Mouse (Mus musculus): Measurements from ENCODE around the gene Pdrg1. TPM values are rescaled to one million over a fixed set of nuclear protein-coding genes. Genes with fewer than 3 reads are reported as not detected.

The Pdrg1 gene
- polyA plus RNA-seq, 1 experiment, result 29.8 TPM

- WGBS, result 10% methylated on average over 30 of the region's 30 CpGs
Observed at GRCm38 (mm10) chr2:153052700-153053351, 37.6 kb upstream of the Pdrg1 start.

GRCm38 (mm10) chr2:153051537-153051936, 36.3 kb upstream of the Pdrg1 start:
- H3K4me3 ChIP-seq (replicated peaks; ENCODE audit: control insufficient read depth, low read depth, low read length), result no peak overlapping the region
- no peak for TF ChIP-seq POLR2A (IDR thresholded peaks at IDR 0.05; ENCODE audit: borderline replicate concordance, control insufficient read depth, low read depth, low read length)
- no peak for TF ChIP-seq CTCF (IDR thresholded peaks at IDR 0.05; ENCODE audit: control insufficient read depth, insufficient read depth, low read length)
- H3K27ac ChIP-seq (ENCODE audit: control insufficient read depth, insufficient read depth, low read depth, low read length, poor library complexity), result no peak overlapping the region
- peaks cover 1% of the 10 kb centered on the region; the same call in 1 of the 2 replicates for H3K4me1 ChIP-seq (ENCODE audit: control insufficient read depth, insufficient read depth, low read length)
- WGBS, result 19% methylated on average over 9 of the region's 9 CpGs

More at GRCm38 (mm10) chr2:153052700-153053351, 37.6 kb upstream of the Pdrg1 start:
- no peak overlapping the region for H3K4me3 ChIP-seq (replicated peaks; ENCODE audit: control insufficient read depth, low read depth, low read length)
- peaks cover 1% of the 10 kb centered on the region; the same call in 1 of the 2 replicates for H3K4me1 ChIP-seq (ENCODE audit: control insufficient read depth, insufficient read depth, low read length)
- TF ChIP-seq POLR2A (IDR thresholded peaks at IDR 0.05; ENCODE audit: borderline replicate concordance, control insufficient read depth, low read depth, low read length), result no peak; the same call in 1 of the 2 replicates
- no peak for TF ChIP-seq CTCF (IDR thresholded peaks at IDR 0.05; ENCODE audit: control insufficient read depth, insufficient read depth, low read length)
- H3K27ac ChIP-seq (ENCODE audit: control insufficient read depth, insufficient read depth, low read depth, low read length, poor library complexity), result no peak overlapping the region

DNA sequence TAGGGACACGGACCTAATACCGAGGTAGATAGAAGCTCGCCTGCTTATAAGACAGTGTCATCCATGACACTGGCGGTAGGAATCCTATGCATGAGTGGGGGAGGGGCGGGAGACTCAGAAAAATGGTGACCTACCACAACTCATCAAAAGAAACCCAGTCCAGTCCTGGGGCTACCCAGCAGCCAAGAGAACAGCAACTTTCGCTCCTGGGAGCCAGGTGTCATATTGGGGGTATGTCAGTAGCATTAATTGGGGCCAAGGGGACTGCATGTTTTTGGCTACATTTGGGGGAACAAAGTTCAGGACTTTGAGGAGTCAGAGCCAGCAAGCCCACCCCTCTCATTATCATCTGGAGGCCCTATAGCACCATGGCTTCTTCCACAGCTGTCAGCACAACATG, 35.9 kb upstream of the Pdrg1 start:
- WGBS, result 85% methylated on average over 6 of the region's 6 CpGs
- Histone ChIP-seq H3K4me3 (replicated peaks; ENCODE audit: control insufficient read depth, low read depth, low read length) (no peak overlapping the region), H3K4me1 (ENCODE audit: control insufficient read depth, insufficient read depth, low read length) (peaks cover 1% of the 10 kb centered on the region; the same call in 1 of the 2 replicates), H3K27ac (ENCODE audit: control insufficient read depth, insufficient read depth, low read depth, low read length, poor library complexity) (no peak overlapping the region)
- TF ChIP-seq POLR2A (IDR thresholded peaks at IDR 0.05; ENCODE audit: borderline replicate concordance, control insufficient read depth, low read depth, low read length) (no peak), CTCF (IDR thresholded peaks at IDR 0.05; ENCODE audit: control insufficient read depth, insufficient read depth, low read length) (no peak)

DNA sequence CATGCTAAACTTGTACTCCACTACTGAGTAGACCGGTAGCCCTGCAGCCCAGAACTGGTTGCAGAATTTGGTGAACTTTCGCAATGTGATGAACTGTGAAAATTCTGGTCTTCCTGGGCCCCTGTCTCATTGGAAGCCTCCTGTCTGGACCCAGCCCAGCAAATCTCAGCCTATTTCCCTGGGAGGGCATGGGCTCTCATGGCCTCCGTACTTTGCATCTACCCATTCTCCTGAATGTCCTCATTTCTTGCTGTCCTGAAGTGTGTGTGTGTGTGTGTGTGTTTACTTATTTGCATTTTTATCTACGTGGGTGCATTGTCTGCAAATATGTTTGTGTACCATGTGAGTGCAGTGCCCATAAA, 34.8 kb upstream of the Pdrg1 start:
- TF ChIP-seq POLR2A (IDR thresholded peaks at IDR 0.05; ENCODE audit: borderline replicate concordance, control insufficient read depth, low read depth, low read length), result no peak
- no peak for TF ChIP-seq CTCF (IDR thresholded peaks at IDR 0.05; ENCODE audit: control insufficient read depth, insufficient read depth, low read length)
- WGBS, result 52% methylated on average over 4 of the region's 4 CpGs
- Histone ChIP-seq H3K4me1 (ENCODE audit: control insufficient read depth, insufficient read depth, low read length) (peaks cover 1% of the 10 kb centered on the region; the same call in 1 of the 2 replicates), H3K27ac (ENCODE audit: control insufficient read depth, insufficient read depth, low read depth, low read length, poor library complexity) (no peak overlapping the region), H3K4me3 (replicated peaks; ENCODE audit: control insufficient read depth, low read depth, low read length) (no peak overlapping the region)

GRCm38 (mm10) chr2:153049288-153049996, 34.2 kb upstream of the Pdrg1 start:
- no peak overlapping the region for H3K4me3 ChIP-seq (replicated peaks; ENCODE audit: control insufficient read depth, low read depth, low read length)
- WGBS, result 17% methylated on average over 9 of the region's 9 CpGs
- TF ChIP-seq POLR2A (IDR thresholded peaks at IDR 0.05; ENCODE audit: borderline replicate concordance, control insufficient read depth, low read depth, low read length) (no peak), CTCF (IDR thresholded peaks at IDR 0.05; ENCODE audit: control insufficient read depth, insufficient read depth, low read length) (no peak)
- no peak overlapping the region for H3K27ac ChIP-seq (ENCODE audit: control insufficient read depth, insufficient read depth, low read depth, low read length, poor library complexity)
- H3K4me1 ChIP-seq (ENCODE audit: control insufficient read depth, insufficient read depth, low read length), result peaks cover 1% of the 10 kb centered on the region; the same call in 1 of the 2 replicates

- H3K4me1 ChIP-seq (ENCODE audit: control insufficient read depth, insufficient read depth, low read length), result peaks cover 1% of the 10 kb centered on the region; the same call in 1 of the 2 replicates
- TF ChIP-seq POLR2A (IDR thresholded peaks at IDR 0.05; ENCODE audit: borderline replicate concordance, control insufficient read depth, low read depth, low read length), result no peak
- peak; percentile 81 for TF ChIP-seq CTCF (IDR thresholded peaks at IDR 0.05; ENCODE audit: control insufficient read depth, insufficient read depth, low read length)
- WGBS, result 51% methylated on average over 17 of the region's 17 CpGs
- H3K27ac ChIP-seq (ENCODE audit: control insufficient read depth, insufficient read depth, low read depth, low read length, poor library complexity), result no peak overlapping the region
- H3K4me3 ChIP-seq (replicated peaks; ENCODE audit: control insufficient read depth, low read depth, low read length), result no peak overlapping the region
Observed at GRCm38 (mm10) chr2:153047828-153048465, 32.7 kb upstream of the Pdrg1 start.

DNA sequence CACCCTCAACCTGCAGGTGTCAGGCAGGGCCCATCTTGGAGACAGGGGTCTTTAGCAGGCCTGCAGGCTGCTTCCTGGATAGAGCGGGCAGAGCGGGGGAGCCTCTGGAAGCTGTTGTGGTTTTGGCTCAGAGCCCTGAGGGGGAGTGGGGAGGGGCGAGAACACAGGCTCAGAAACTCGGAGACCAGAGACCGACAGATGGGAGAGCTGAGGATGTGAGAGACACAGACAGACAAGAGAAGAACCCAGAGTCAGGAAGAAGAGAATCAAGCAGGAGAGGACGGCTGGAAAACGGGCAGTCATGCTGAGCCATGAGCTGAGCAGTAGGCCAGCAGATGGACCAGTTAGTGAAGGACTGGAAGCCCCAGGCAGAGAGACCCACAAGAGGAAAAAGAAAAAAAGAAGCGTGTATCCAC, 30.7 kb upstream of the Pdrg1 start:
- no peak for TF ChIP-seq CTCF (IDR thresholded peaks at IDR 0.05; ENCODE audit: control insufficient read depth, insufficient read depth, low read length)
- TF ChIP-seq POLR2A (IDR thresholded peaks at IDR 0.05; ENCODE audit: borderline replicate concordance, control insufficient read depth, low read depth, low read length), result no peak
- Histone ChIP-seq H3K4me1 (ENCODE audit: control insufficient read depth, insufficient read depth, low read length) (no peaks in the 10 kb centered on the region; the same call in 1 of the 2 replicates), H3K27ac (ENCODE audit: control insufficient read depth, insufficient read depth, low read depth, low read length, poor library complexity) (no peak overlapping the region), H3K4me3 (replicated peaks; ENCODE audit: control insufficient read depth, low read depth, low read length) (no peak overlapping the region)
- 7% methylated on average over 8 of the region's 8 CpGs for WGBS

DNA sequence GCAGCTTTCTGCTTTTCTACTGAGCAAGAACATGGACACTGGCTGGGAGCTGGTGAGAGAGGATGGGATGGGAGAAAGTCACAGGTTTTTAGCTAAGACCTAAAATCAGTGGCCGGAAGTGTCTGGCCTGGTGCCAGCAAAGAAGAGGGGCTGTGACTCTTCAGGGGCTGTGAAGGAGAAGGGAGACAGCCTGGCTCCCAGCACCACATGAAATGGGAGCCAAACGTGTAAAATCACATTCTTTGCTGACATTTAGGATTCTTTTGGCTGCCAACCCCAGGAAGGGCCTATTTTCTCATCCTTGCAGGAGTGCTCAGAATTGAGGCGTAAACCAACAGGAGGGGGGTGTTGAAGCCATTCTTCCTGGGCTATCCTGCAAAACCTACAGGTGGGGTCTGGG, 28.7 kb upstream of the Pdrg1 start:
- H3K4me3 ChIP-seq (replicated peaks; ENCODE audit: control insufficient read depth, low read depth, low read length), result no peak overlapping the region
- no peaks in the 10 kb centered on the region; the same call in 1 of the 2 replicates for H3K4me1 ChIP-seq (ENCODE audit: control insufficient read depth, insufficient read depth, low read length)
- TF ChIP-seq CTCF (IDR thresholded peaks at IDR 0.05; ENCODE audit: control insufficient read depth, insufficient read depth, low read length), result no peak
- no peak for TF ChIP-seq POLR2A (IDR thresholded peaks at IDR 0.05; ENCODE audit: borderline replicate concordance, control insufficient read depth, low read depth, low read length)
- no peak overlapping the region for H3K27ac ChIP-seq (ENCODE audit: control insufficient read depth, insufficient read depth, low read depth, low read length, poor library complexity)
- 75% methylated on average over 3 of the region's 3 CpGs for WGBS

Data from bone marrow, adult 2 months (tissue).